Mouse (Mus musculus) left cerebral cortex, adult 8-10 months (tissue): ENCODE data around the gene Slamf6. TPM values are rescaled to one million over a fixed set of nuclear protein-coding genes. Genes with fewer than 3 reads are reported as not detected.

ENCODE experiments used
- DNase-seq, 2 experiments: peaks; one replicate each; pipeline ENCODE4 v3.0.0; 2022; ENCODE audit warnings: low spot score in 2 of 2
- total RNA-seq, 4 experiments: library from RNA; stranded (reverse); gene quantifications; 2 replicates each; pipeline ENCODE4 v1.2.4; 2022

Gene Slamf6
- total RNA-seq, 4 experiments from 2014 or later: 0.68 to 2.0 TPM; not detected in 2

GRCm38 (mm10) chr1:171994918-171995715 is 77.8 kb downstream of the Slamf6 start:
- no peak for DNase-seq

DNA sequence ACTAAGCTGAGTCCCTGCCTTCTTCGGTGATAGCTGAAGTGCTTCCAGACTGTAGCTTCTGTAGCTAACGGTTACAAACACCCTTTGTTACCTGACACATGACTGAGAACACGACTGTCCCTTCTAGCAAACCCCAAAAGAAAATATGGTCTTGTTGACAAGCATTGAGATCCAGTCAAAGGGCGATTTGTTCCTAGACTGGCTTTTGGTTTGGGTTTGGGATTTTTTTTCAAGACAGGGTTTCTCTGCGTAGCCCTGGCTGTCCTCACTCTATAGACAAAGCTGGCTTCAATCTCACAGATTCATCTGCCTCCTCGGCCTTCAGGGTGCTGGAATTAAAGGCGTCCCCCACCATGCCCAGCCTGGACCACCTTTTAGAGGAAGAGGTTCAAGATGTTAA is 79.4 kb downstream of the Slamf6 start:
- DNase-seq: no peak

GRCm38 (mm10) chr1:171998820-171999597 is 81.7 kb downstream of the Slamf6 start:
- no peak for DNase-seq

DNA sequence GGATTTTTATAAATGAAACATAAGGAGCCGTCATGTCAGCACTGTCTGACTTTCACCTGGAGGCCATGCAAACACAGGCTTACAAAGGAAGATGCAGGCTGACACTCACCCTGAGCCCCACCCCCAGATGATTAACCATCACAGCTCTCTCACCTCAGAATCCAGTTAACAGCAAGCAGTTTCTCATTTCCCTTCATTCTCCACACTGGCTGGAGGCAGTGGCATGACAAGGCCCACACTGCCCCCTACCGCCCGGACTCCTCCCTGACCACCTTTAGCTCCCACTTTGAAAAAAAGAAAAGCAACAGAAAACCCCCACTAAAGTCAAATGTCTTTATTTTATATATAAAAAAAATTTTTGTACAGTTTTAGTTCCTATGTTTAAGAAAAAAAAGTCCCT is 83.3 kb downstream of the Slamf6 start:
- DNase-seq: peak in 1 of 2 experiments; percentile 45

GRCm38 (mm10) chr1:172001665-172002064 is 84.3 kb downstream of the Slamf6 start:
- DNase-seq: no peak

Other genes with a start within 250 kb of the Slamf6 start
- gene Cd48, start 235.5 kb upstream of the Slamf6 start, total RNA-seq: 1 to 10 TPM in 2 of 4 experiments, under 1 TPM in 2; 0.68 to 4.8 (median 2.5) TPM
- gene Slamf1, start 150.4 kb upstream of the Slamf6 start, total RNA-seq: under 1 TPM; 0.18 to 0.63 (median 0.35) TPM
- gene Cd84, start 77.8 kb upstream of the Slamf6 start, total RNA-seq: 10 to 100 TPM in 1 of 4 experiments, 1 to 10 TPM in 3; 2.5 to 12.7 (median 5.4) TPM
- gene Gm10521, start 21.9 kb upstream of the Slamf6 start, total RNA-seq: under 1 TPM in 3 of 4 experiments, not detected in 1; 0.25 to 0.37 (median 0.33) TPM
- 10 to 100 TPM; 12.9 to 17.1 (median 15.9) TPM for gene Vangl2, start 110.9 kb downstream of the Slamf6 start, total RNA-seq
- under 1 TPM; 0.14 to 0.70 (median 0.24) TPM for gene Nhlh1, start 140.1 kb downstream of the Slamf6 start, total RNA-seq
- gene Copa, start 165.0 kb downstream of the Slamf6 start, total RNA-seq: 100 to 1,000 TPM; 138 to 149 (median 144) TPM
- gene Ncstn, start 165.3 kb downstream of the Slamf6 start, total RNA-seq: 10 to 100 TPM; 62.4 to 69.8 (median 64.3) TPM
- gene Pex19, start 209.2 kb downstream of the Slamf6 start, total RNA-seq: 100 to 1,000 TPM in 1 of 4 experiments, 10 to 100 TPM in 3; 78.7 to 104 (median 83.8) TPM
- gene Dcaf8, start 230.6 kb downstream of the Slamf6 start, total RNA-seq: 100 to 1,000 TPM; 118 to 125 (median 119) TPM